Mouse (Mus musculus): ENCODE measurements around the gene Trpm7. TPM values are rescaled to one million over a fixed set of nuclear protein-coding genes. Genes with fewer than 3 reads are reported as not detected.

The Trpm7 gene
- total RNA-seq (2023): 10 to 100 TPM; 58.4 to 73.4 TPM

GRCm38 (mm10) chr2:126875871-126876796 lies at the start of gene Trpm7:
Trpm7 (minus strand) TSS chr2:126876230.

GRCm38 (mm10) chr2:126783370-126783769 lies 92.7 kb downstream of the Trpm7 start, which contains the start of gene Usp50:
Usp50 (minus strand) TSS chr2:126783470.

Other genes with a start within 250 kb of the Trpm7 start
- gene Gabpb1, start 199.9 kb downstream of the Trpm7 start, total RNA-seq (2023): 10 to 100 TPM; 21.4 to 25.7 TPM
- 10 to 100 TPM; 91.4 to 92.3 TPM for gene Usp8, start 168.9 kb downstream of the Trpm7 start, total RNA-seq (2023)
- gene Usp50, start 92.8 kb downstream of the Trpm7 start, total RNA-seq (2023): under 1 TPM in 1 of 2 experiments, not detected in 1; 0.39 TPM
- gene Sppl2a, start 57.0 kb upstream of the Trpm7 start, total RNA-seq (2023): 100 to 1,000 TPM; 105 to 107 TPM
- 10 to 100 TPM; 15.4 to 18.8 TPM for gene Ap4e1, start 132.5 kb upstream of the Trpm7 start, total RNA-seq (2023)
- 100 to 1,000 TPM in 1 of 2 experiments, 10 to 100 TPM in 1; 76.1 to 102 TPM for gene Blvra, start 194.4 kb upstream of the Trpm7 start, total RNA-seq (2023)